Mouse (Mus musculus) cerebellum, postnatal 4 days (tissue): ENCODE measurements around the gene Gjb2.
A peak's percentile ranks its signal among the peaks of the same experiment; 100 is the strongest.

ENCODE experiments used
- DNase-seq, 2 experiments: peaks; one replicate each; pipeline ENCODE4 v3.0.0; 2022; ENCODE audit warnings: low spot score in 2 of 2, mixed read lengths in 1 of 2

The Gjb2 gene

DNA sequence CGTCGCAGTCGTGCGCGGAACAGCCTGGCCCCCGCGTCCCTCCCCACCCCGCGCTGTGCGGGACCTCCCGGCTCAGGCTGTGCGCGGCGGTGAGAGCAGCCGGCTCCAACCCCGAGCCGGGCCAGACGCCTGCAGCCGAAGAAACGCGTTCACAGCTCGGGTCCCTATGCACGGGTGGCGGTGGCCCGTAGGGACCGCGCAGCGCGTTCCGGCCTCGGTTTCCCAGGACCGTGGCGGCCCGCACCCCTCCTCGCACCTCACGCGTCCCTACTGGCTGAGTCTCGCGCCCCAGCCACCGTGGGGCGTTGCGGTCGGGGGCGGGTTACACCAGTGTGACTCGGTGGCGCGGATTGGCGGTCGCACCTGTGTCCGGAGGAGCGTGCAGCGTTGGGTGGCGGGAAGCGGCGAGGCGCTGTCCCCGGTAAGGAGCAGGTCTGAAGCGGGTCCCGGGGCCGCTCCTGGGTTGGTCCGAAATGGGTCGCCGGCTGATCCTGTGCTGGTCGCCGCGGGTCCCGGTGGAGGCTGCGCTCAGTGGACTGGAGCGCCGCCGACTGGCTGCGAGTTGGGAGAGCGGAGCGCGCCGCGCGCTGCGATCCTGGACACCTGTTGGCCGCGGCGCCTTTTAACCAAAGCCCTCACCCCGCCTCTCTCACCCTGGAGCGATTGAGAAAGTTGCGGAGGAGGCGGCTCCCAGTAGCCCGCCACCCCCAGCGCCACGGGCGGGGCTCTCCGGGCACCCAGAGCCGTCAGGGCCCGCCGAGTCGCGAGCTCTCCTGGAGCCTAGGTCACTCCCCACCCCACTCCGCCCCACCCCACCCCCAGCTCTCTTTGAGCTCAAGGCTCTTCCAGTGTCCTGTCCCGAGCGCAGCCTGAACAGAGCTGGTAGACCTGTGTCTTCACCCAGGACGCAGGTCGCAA lies at the start of gene Gjb2:
Gene Gjb2, minus strand, starts transcription at position 597 of the 918 bp plus-strand sequence.
- DNase-seq: peak in 1 of 2 experiments; percentile 21

DNA sequence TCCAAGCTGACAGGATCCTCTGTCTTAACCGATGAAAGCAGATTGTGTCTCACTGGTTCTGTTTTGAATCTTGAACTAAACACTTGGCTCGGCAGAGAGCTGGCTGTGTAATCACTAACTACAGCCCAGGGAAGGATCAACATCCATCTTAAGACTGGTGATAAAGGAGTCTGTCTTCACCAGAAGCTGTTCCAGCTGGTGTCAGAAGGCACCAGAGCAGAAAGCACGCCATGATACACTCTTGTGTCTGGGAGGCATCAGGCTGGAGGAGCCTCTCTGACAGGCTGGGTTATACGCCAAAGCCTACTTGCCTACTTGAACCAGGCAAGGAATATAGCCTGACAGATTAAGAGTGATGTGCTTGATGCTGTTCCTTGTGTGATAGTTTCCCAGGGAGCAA lies 41.2 kb upstream of the Gjb2 start:
- no peak for DNase-seq

DNA sequence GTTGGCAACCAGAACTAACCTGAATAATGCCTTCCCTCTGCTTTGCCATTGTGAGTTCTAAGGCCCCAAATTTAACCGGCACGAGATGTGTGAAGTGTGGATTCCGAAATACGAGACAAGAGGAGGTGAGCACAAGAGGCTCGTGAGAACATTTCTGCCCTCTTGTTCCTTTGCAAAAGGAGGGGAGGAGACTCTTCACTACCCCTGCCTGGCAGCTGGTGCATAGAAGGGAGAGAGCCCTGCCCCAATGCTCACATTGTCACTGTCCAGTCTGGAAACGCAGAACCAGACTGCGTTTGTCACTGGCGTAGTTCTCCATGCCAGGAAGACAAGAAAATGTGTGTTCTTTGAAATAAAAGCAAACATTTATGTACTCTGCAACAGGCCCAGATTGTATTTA lies 30.8 kb upstream of the Gjb2 start:
- DNase-seq: no peak

DNA sequence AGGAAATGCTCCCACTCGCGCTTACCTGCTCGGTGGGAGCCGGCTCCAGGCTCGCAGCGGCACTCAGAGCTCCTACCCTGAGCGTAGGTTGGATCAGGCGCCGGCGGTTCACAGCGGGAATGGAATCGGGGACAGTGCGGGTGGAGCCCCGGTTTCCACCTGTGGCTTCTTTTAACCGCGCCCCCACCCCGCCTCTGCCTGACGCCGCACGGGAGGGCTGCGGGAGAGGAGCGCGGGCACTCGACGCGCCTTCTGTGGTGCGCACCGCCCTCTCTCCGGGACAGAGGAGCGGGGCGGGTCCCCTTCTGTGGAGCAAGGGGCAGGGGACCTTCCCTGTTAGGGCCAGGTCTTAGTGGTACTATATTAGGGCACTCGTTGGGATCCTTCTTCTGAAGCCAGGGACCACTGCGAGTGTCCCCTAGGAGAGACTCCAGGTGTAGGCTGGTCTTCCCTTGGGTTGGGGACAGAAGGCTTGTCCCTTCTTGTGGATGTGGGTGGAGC lies 28.7 kb upstream of the Gjb2 start, which contains the start of gene Gjb6:
Gene Gjb6, minus strand, starts transcription at position 451 of the 501 bp plus-strand sequence.
- DNase-seq: no peak

DNA sequence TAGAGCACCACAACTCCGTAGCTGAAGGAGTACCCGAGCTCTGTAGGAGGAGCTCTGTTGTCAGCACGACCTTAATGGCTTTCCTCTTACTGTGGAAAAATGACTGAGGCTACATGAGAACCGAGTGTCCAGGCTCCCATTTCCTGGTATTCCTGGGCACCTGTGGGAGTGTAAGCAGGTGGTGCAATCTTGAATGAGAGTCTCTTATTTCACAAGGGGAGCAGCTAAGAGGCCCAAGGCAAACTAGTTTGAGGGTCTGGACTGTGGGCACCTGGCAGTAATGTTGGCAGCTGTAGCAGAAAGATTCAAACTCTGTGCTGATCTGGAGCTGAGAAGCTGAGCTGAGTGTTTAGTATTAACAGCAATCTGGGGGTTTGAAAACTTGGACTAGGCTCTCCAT lies 22.9 kb upstream of the Gjb2 start:
- no peak for DNase-seq

DNA sequence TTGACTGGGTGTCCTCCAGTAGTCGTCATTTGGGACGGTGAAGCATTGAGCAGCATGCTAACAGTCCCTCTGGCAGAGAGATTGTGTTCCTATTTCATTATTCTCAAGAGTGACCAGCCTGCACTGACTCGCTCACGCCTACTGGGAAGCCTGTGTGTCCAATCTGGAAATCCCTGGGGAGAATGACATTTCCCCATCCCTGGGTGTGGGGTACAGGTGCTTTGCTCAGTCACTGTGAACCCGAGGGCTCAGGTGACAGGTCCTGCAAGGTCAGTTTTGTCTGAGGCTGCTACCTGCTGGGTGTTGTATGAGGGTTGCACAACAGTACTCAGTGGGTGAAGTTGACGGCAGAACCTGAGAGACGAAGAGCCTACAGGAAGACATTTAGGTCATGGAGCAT lies 17.8 kb upstream of the Gjb2 start:
- DNase-seq: no peak

DNA sequence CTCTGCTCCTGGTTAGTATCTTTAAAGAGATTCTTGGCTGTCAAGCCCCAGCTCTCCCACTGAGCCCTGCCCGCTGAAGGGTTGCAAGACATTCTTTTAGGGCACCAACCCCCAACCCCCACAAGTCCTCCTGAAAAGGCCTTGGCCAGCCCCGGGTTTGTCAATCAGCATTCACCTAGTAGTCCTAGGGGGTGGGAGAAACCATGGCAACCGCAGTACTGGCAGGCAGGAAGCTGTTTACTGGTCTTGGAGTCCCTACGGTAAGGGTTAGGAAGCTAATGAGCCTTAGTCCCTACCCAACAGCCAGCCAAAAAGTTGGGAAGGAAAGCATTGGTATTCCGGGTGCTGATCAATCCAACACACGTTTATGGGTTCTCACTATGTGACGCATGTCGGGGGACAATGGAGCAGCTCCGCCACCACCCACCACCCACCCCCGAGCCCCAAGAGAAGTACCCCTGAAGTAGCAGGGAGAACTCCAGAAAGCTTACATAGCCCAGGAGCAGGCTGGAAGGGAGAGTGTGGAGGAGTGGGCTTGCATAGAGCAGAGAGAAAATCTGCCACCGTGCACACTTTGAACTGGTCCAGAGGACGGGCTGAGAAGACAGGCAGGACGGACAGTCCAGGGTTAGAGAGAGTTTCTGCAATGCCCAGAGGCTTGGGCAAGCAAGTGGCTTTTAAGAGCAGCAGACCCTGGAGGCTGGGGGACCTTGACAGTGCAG lies 11.5 kb upstream of the Gjb2 start, which contains the start of gene Gm4491:
Gene Gm4491, minus strand, starts transcription at position 61 of the 722 bp plus-strand sequence.
- no peak for DNase-seq

DNA sequence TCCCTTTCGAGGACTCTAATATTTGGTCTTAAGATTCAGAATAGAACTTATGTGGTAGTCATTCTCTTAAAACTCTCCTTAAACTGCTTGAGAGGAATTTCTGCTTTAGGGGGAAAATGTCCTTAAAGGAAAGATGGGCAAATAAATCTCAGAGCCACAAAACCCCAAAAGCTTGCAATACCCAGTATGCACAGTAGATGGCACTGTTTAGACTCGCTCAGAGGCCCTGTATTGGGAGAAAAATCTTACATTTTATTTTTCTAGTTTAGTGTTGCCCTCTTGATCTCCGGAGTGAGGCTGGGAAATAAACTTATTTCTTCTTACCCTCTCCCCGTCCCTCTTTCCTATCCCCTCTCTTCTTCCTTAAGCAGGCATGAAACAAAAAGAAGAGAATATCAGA lies 4.7 kb upstream of the Gjb2 start:
- peak in 1 of 2 experiments; percentile 54 for DNase-seq

DNA sequence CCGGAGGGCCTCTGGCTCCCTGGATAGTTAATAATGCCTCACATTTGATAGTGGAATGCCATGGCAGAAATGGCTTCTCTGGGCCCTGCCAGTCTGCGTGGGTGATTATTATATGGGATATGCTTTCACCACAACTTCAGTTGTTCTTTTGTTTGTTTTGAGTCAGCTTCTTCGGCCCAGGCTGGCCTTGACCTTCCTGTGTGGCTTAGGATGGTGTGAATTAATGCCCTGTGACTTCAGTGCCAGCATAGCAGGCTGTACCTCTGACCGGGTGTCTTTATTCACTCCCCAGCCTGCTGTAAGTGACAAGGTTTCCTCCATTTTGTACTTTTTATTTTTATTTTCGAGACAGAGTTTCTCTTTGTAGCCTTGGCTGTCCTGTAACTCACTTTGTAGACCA lies 3.4 kb upstream of the Gjb2 start:
- DNase-seq: no peak

DNA sequence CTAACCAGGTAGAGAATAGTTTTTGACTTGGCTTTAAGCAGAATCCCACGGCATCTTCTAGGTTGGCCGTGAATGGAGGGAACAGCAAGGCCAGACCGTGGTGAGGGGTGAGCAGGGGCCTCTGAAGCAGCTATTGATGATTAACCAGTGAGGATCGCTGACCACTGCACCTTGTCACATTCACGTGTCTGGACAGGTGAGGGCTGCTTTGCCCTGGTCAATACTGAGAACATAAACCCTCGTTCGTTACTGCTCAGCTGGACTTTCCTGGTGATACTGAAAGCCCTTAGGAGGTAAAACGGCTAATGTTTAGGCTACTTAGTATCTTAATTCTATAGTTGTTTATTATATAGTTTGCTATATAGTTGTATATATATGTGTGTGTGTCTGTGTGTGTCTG lies 2.6 kb upstream of the Gjb2 start:
- DNase-seq: no peak

DNA sequence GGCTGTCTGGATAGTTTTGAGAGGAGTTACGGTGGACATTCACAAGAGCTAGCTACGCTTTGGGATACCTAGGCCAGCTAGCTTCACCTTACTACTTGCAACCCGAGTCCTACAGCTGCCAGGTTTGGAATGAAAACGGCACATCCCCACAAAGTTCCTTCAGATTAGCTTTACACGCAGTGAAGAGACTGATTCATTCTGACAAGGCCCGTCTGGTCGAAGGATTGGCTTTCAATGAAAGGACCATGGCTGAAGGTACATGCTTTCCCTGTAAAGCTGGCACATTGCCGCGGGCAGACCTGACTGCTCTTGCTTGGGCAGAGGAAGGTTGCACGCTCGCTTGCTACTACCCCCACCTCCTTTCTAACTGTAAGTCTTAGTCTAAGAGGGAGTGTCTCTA lies 1.2 kb upstream of the Gjb2 start:
- DNase-seq: no peak

DNA sequence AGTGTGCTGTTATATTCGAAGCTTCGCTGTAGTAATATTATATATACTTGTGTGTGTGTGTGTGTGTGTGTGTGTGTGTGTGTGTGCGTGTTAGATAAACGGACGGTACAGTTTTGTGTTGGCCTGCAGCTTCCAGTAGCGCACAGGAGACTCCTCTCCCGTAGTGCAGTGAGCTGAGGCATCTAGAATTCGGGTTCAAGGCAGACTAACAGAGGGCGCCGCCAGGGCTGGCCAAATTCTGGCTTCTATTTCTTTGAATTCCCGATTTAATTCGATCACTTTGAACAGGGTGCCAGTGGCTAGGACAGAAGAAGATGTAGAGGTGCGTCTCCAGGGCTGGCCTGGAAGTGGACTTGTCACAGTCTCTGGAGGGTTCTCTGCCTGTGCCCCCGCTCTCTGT lies 609 bp upstream of the Gjb2 start:
- DNase-seq: no peak

DNA sequence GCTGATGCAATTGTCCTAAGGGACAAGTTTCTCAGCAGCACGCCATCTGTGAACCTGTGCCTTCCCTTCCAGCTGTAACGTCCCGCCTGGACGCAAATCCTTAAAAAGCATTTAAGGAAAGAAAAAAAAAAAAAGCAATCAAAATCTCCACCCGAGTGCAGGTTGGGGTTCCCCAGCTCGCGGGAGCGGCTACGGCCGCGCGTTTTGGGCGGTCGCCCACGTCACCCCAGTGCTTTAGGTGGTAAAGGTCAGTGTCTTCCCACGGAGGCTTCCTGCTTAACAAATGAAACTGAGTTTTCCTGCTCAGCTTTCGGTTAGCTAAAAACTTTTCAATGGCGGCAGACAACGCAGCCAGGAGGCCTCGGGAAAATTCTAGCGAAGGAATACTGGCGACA lies 794 bp downstream of the Gjb2 start:
- DNase-seq: no peak

DNA sequence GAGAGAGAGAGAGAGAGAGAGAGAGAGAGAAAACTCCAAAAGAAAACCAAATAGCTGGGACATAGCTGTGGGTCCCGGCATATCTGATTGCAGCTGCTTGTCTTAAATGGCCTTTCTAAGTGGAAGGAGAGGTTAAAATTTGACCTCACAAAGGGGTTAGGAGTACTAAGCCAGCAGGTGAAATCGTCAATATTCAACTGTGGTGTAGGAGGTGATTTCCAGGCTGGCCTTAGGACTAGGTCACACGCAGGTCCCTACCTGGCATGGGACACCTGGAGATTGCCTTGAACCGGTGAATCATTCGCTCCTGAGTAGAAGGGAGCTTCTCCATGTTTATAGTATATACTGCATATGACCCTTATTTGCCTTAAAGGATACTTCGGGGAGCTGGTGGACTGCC lies 1.4 kb downstream of the Gjb2 start:
- no peak for DNase-seq

DNA sequence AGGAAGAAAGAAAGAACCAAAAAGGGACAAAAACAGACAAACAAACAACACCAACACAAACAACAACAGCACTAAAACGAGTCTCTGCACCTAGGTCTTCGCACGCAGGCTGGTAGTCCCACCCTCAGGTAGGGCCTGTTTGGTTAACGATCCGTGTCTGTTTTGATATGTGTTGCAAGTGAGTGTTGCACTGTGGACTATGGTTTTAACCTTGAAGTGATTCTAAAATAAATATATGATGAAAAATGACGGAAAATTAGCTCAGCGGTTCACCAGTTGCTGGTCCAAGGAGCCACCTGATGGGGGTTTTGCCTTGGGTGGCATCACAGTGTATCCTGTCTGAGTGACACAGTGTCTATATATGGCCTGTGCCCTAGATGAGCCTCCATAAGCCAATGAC lies 2.9 kb downstream of the Gjb2 start:
- no peak for DNase-seq

DNA sequence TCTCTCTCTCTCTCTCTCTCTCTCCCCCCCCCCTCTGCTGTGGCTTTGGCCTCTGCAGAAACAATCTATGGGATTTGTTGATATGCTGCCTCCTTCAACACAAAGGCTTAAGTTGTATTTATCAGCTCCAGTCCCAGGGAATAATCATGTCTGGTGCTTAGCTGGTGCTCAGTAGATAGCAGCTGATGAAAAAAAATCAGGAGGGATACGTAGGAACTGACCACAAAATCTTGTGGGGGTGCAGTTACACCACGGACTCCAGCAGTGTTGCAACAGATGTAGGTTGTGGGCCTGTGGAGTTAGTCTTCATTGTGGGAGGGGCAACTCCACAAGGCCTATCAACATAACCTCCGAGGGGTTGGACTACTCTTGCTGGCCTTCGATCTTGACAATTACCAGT lies 8.6 kb downstream of the Gjb2 start:
- no peak for DNase-seq

DNA sequence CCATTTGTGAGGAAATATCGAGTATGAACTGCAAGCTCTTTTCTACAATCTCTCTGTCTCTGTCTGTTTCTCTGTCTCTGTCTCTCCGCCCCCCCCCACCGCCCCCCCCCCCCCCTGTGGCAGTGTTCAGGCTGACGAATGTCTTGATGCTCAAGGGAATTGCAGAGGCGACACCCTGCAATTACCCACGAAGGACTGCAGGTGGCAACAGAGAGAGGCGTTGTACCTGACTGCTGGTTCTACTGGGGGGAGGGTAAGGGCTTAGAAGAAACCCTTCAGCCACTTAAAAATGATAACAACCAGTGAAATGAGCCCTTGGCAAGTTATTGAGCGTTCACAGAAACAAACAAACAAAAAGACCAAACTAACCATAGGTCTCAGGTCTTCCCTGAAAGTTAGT lies 11.5 kb downstream of the Gjb2 start:
- no peak for DNase-seq

DNA sequence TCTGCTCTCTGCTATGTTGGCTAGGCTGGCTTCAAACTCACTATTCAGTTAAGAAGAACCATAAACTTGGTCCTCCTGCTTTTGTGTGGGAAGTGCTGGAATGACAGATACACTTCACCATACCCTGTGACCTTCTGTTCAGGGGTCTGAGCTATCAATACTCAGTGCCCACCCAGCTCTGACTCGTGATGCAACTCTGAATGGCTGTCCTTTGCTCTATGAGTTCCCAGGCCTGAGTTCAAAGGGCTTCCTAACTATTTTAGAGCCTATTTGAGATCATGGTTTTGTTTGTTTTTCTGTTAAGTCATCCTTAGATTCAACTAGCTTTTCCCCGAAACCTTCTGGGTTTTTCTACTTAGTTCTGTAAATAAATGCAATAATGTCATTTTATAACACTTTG lies 14.5 kb downstream of the Gjb2 start:
- DNase-seq: no peak

DNA sequence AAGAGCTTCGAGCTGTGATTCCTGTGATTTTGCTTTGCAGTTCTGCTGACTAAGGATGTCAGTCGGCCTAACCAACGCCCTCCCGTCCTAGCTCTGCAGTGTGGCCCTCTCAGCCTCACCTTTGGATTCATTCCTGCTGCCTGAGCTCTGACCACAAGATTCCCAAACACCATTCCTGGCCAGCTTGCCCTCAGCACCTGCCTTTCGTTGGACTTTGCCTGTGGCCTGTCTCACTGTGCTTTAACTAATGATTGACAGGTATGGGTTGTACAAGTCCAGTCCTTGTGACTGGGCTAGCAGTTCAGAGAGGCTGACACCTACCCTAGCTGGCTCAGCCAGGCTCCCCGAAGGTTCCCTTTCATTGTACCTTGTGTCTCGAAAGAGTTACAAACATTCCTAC lies 15.4 kb downstream of the Gjb2 start:
- DNase-seq: no peak

DNA sequence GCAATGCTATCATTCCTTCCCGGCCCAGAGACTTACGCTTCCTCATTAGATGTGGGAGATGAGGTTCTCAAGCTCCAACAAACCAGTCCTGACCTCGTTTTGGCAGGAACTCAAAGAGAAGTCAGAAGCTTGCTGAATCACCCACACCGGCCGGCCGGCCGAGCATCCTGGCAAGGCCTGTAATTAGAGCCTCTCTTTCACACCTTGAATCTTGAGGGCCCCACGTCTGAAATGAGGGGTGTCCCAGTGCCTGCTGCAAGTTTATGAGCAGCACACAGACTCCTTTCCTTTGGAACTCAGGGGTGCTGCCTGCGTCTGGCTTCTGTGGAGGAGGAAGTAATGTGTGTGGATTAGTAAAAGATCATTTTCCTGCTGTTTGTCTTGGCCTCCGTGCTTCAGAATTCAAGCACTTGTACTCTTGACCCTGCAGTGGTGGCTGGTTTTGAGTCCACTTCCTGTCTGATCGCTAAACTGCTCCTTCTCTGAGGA lies 20.3 kb downstream of the Gjb2 start:
- no peak for DNase-seq

DNA sequence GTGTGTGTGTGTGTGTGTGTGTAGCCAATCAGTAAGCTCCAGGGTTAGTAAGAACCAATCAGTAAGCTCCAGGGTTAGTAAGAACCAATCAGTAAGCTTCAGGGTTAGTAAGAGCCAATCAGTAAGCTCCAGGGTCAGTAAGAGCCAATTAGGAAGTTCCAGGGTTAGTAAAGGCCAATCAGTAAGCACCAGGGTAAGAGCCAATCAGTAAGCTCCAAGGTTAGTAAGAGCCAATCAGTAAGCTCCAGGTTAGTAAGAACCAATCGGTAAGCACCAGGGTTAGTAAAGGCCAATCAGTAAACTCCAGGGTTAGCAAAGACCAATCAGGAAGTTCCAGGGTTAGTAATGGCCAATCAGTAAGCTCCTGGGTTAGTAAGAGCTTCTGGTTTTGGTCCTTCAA lies 21.6 kb downstream of the Gjb2 start:
- DNase-seq: no peak

DNA sequence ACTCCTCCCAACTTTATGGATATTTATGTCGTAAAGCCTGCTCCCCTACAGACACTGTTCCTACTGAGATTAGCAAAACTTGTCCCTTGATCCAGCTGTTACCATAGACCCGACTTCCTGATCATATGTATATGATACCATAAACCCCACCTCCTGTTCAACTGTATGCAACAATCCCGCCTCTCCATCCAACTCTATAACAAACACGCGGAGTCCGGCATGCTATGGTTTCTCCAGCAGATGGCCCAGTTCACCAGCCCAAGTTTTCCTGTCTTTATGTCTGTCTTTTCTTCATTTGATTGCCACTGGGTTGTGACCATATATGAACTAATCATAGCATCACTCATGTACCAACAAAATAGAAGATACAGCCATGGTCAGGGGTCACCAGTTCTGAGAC lies 29.0 kb downstream of the Gjb2 start:
- no peak for DNase-seq

DNA sequence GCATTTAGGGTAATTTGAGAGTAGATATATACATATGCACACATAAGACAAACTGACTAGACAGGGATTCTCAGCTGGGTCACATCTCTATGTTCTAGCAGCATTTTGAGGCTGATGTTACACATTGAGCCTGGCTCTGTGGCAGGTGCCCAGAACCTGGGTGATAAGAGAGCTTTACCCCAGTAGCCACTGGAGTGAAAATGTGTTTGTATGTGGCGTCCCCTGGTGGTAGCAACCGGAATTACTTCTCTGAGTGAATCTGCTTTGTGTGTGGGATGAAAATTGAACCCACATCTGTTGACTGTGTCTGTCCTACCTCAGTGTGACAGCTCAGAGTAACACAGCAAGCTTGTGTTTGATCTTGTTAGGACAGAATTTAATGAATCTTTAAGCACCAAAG lies 34.6 kb downstream of the Gjb2 start:
- peak in 1 of 2 experiments; percentile 13 for DNase-seq
